Mouse (Mus musculus) liver, postnatal 0 days (tissue): ENCODE data around the gene Lhb. TPM values are rescaled to one million over a fixed set of nuclear protein-coding genes. Genes with fewer than 3 reads are reported as not detected.

ENCODE experiments used
- ATAC-seq: fragments of 200-750 bp; cut with Nextera tagmentation; 2 replicates; pipeline ENCODE4 v1.8.0; 2017; ENCODE audit warnings: mild to moderate bottlenecking, moderate library complexity
- DNase-seq: peaks from one replicate; pipeline ENCODE4 v3.0.0-alpha.2; 2016
- H3K27ac ChIP-seq: fragments of 300-500 bp; sonication (generic); 2 replicates; pipeline ENCODE4 v1.5.1; 2014; ENCODE audit warnings: antibody characterized with exemption, moderate library complexity, mild to moderate bottlenecking, low read depth
- H3K27me3 ChIP-seq: fragments of 300-500 bp; sonication (generic); 2 replicates; pipeline ENCODE4 v1.6.1; 2014; ENCODE audit warnings: low read length, control low read depth, mixed read lengths; ENCODE audit not compliant: insufficient read depth
- H3K36me3 ChIP-seq: fragments of 300-500 bp; sonication (generic); replicated peaks from 2 replicates; pipeline ENCODE4 v1.6.1; 2014; ENCODE audit warnings: mild to moderate bottlenecking, control low read depth, low read length, moderate library complexity, mixed read lengths; ENCODE audit not compliant: insufficient read depth
- H3K4me1 ChIP-seq: fragments of 300-500 bp; sonication (generic); 2 replicates; pipeline ENCODE4 v1.6.1; 2014; ENCODE audit warnings: antibody characterized with exemption, mild to moderate bottlenecking, control low read depth; ENCODE audit not compliant: insufficient read depth
- H3K4me2 ChIP-seq: fragments of 300-500 bp; sonication (generic); 2 replicates; pipeline ENCODE4 v1.6.1; 2014; ENCODE audit warnings: low read depth, mild to moderate bottlenecking, low read length, moderate library complexity, mixed read lengths
- H3K4me3 ChIP-seq: fragments of 300-500 bp; sonication (generic); 2 replicates; pipeline ENCODE4 v1.5.1; 2014; ENCODE audit warnings: low read depth, low read length
- H3K9ac ChIP-seq: fragments of 300-500 bp; sonication (generic); replicated peaks from 2 replicates; pipeline ENCODE4 v1.6.1; 2014; ENCODE audit warnings: mild to moderate bottlenecking, moderate library complexity
- H3K9me3 ChIP-seq: fragments of 300-500 bp; sonication (generic); 2 replicates; pipeline ENCODE4 v1.6.1; 2016; ENCODE audit warnings: mild to moderate bottlenecking, control low read depth, low read length, mixed read lengths
- CTCF ChIP-seq: sonication (generic); IDR thresholded peaks from 2 replicates; pipeline ENCODE4 v1.5.1; 2016; ENCODE audit warnings: antibody characterized with exemption, low read depth
- EP300 ChIP-seq: IDR thresholded peaks from 2 replicates; pipeline ENCODE4 v1.6.1; 2016; ENCODE audit warnings: antibody characterized with exemption, low read depth, mild to moderate bottlenecking
- WGBS: fragments of 180-500 bp; shearing (Covaris S2); extraction: QIAGEN DNeasy Blood & Tissue Kit; methylation state at CpG from one replicate; pipeline ENCODE4 v1.1.7; 2014; ENCODE audit not compliant: insufficient replicate concordance; 5-methylcytosine and 5-hydroxymethylcytosine counted together
- polyA plus RNA-seq: library from polyadenylated mRNA; unstranded; fragments of >200 nt; fragmentation: Nextera tagmentation; extraction: Ambion mirVana; gene quantifications from 2 replicates; pipeline ENCODE4 v1.2.1, GENCODE M21; 2015

Gene Lhb
- polyA plus RNA-seq, 1 experiment from 2014 or later, result not detected

DNA sequence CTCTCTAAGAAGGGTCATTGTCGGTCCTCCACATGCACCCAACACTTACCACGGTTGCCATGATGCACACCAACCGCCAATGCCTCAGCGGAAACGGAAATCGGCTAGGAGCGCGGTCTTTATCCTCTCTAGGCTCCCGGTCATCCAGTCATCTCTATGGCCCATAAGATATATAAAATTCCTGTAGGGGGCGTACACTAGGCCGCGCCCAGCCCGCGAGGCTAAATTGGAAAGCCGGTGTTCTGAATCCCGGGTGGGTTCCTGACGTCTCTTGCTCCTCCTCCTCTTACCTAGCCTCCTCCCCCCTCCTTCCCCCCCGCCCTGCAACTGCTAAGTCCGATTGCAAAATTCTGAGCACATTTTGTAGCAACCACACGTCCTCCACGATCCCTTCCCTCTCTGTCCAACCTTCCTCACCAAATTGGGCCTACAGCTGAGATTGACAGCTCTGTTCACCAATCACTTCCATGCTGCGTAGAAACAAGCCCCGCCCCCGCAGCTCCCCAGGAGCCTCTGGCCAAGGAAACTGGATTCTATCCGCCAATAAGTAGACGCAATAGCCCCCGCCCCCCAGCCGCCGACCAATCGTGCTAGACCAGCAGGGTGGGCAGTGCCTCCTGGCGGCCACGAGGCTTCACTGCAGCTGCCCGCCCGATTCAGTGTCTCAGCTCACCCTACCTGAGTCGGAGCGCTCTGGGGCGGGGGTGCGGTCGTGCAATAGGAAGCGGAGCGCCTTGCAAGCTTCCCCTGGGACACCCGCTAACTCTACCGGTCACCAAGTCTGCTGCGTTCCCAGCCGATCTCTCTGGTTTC, 13.8 kb downstream of the Lhb start, which contains the start of gene Gys1:
Gene Gys1 (plus strand): TSS at position 642 of the 813 bp plus-strand sequence.
- H3K36me3 ChIP-seq, result peaks cover 18% of the 10 kb centered on the region
- peak within 1 kb of the TSS; percentile 75 for H3K9ac ChIP-seq
- DNase-seq (peak; percentile 100), ATAC-seq (peak; percentile 96)
- TF ChIP-seq EP300 (peak; percentile 76), CTCF (peak; percentile 99)
- H3K4me3 ChIP-seq, result peak within 1 kb of the TSS; percentile 76
- peak within 1 kb of the TSS; percentile 81 for H3K27ac ChIP-seq
- WGBS, result under 1% methylated on average over 44 of the region's 45 CpGs
- H3K9me3 ChIP-seq, result no peaks in the 10 kb centered on the region
- peak within 1 kb of the TSS; percentile 92 for H3K4me2 ChIP-seq
- peaks cover 45% of the 10 kb centered on the region for H3K4me1 ChIP-seq
- no peaks in the 10 kb centered on the region for H3K27me3 ChIP-seq

DNA sequence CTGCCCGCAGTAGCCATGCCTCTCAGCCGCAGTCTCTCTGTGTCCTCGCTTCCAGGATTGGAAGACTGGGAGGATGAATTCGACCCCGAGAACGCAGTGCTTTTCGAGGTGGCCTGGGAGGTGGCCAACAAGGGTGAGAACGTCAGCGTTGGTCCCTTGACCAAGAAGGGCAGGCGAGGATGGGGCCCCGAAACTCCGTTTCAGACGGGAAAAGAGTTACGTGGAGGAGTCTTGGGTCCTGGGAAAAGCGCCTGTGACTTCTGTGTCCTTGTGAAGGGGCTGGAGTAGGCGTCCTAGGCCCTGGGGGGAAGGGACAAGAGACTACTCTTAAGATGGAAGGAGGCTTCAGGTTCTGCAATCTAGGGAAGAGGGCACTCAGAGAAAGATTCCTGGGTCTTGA, 14.4 kb downstream of the Lhb start:
- 3% methylated on average over 16 of the region's 16 CpGs for WGBS
- Histone ChIP-seq H3K27ac (peak overlapping the region; percentile 76), H3K4me2 (peak overlapping the region; percentile 90), H3K9ac (peak overlapping the region; percentile 75), H3K27me3 (no peaks in the 10 kb centered on the region), H3K4me3 (peak overlapping the region; percentile 60), H3K36me3 (peaks cover 15% of the 10 kb centered on the region; the same call in 1 of the 2 replicates), H3K9me3 (no peaks in the 10 kb centered on the region), H3K4me1 (peaks cover 45% of the 10 kb centered on the region)
- DNase-seq (no peak), ATAC-seq (peak; percentile 0; the same call in 1 of the 2 replicates)
- TF ChIP-seq EP300, result no peak
- no peak for TF ChIP-seq CTCF

- 79% methylated on average over 5 of the region's 5 CpGs for WGBS
- no peak overlapping the region for H3K4me3 ChIP-seq
- peaks cover 20% of the 10 kb centered on the region for H3K36me3 ChIP-seq
- TF ChIP-seq EP300 (no peak), CTCF (no peak)
- H3K27ac ChIP-seq, result no peak overlapping the region
- no peak overlapping the region for H3K4me2 ChIP-seq
- no peaks in the 10 kb centered on the region for H3K27me3 ChIP-seq
- ATAC-seq (no peak), DNase-seq (no peak)
- peaks cover 45% of the 10 kb centered on the region for H3K4me1 ChIP-seq
- no peak overlapping the region for H3K9ac ChIP-seq
- H3K9me3 ChIP-seq, result no peaks in the 10 kb centered on the region
Observed at GRCm38 (mm10) chr7:45436444-45436843, 15.8 kb downstream of the Lhb start.

GRCm38 (mm10) chr7:45437046-45437445, 16.4 kb downstream of the Lhb start:
- no peak overlapping the region for H3K4me2 ChIP-seq
- no peak for TF ChIP-seq EP300
- TF ChIP-seq CTCF, result no peak

DNA sequence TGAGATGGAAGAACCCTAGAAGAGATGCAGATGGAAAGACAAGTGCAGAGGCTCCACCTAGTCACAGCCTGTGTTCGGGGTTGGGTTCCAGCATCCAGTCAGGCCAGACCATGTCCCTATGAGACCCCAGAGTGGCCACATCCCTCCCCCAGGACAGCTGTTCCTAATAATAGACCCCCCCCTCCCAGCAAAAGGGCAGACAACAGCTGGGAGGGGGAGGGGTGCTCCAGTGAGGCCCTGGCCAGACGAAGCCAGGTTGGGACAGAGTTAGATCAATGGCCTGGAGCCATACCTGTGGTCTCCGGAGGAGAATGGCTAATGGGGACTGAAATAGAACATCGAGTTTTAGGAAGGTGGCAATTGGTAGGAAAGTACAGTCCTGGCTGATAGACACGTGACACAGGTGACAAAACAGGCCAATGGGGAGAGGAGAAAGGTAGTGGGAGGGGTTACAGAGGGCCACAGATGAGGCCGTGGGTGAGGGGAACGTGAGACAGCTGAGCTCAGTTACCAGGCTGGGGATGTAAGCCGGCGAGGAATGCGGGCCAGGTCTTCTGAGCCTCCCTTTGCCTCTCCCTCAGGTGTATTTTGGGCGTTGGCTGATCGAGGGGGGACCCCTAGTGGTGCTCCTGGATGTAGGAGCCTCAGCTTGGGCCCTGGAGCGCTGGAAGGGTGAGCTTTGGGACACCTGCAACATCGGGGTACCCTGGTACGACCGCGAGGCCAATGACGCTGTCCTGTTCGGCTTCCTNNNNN, 17.1 kb downstream of the Lhb start, which contains the start of gene Ruvbl2:
Gene Ruvbl2 (minus strand): TSS at position 576 of the 756 bp plus-strand sequence.
- no peak within 1 kb of the TSS for H3K4me2 ChIP-seq
- H3K4me3 ChIP-seq, result no peak within 1 kb of the TSS
- peaks cover 24% of the 10 kb centered on the region for H3K36me3 ChIP-seq
- no peak for DNase-seq
- H3K4me1 ChIP-seq, result peaks cover 42% of the 10 kb centered on the region
- H3K27ac ChIP-seq, result no peak within 1 kb of the TSS
- H3K9me3 ChIP-seq, result no peaks in the 10 kb centered on the region
- H3K27me3 ChIP-seq, result no peaks in the 10 kb centered on the region
- peak; percentile 47 for TF ChIP-seq CTCF
- TF ChIP-seq EP300, result no peak
- WGBS, result 55% methylated on average over 19 of the region's 19 CpGs
- H3K9ac ChIP-seq, result no peak within 1 kb of the TSS
- ATAC-seq, result no peak; the same call in 1 of the 2 replicates

More at GRCm38 (mm10) chr7:45437046-45437445, 16.4 kb downstream of the Lhb start:
- Histone ChIP-seq H3K27me3 (no peaks in the 10 kb centered on the region), H3K27ac (no peak overlapping the region), H3K9ac (no peak overlapping the region), H3K4me3 (no peak overlapping the region), H3K36me3 (peaks cover 20% of the 10 kb centered on the region), H3K4me1 (peaks cover 45% of the 10 kb centered on the region), H3K9me3 (no peaks in the 10 kb centered on the region)
- DNase-seq, result no peak
- no peak for ATAC-seq
- 76% methylated on average over 6 of the region's 6 CpGs for WGBS
